Mouse (Mus musculus) intestine, embryonic 14.5 days (tissue): ENCODE results near the gene E2f2. TPM values are rescaled to one million over a fixed set of nuclear protein-coding genes. Genes with fewer than 3 reads are reported as not detected.

Experiments
- ATAC-seq: fragments of 200-750 bp; cut with Nextera tagmentation; replicated peaks from 2 replicates; pipeline ENCODE4 v1.8.0; 2017; ENCODE audit warnings: low read depth, moderate number of reproducible peaks, moderate TSS enrichment, moderate library complexity; ENCODE audit not compliant: low FRiP score, low TSS enrichment
- DNase-seq: peaks from one replicate; pipeline ENCODE4 v3.0.0-alpha.2; 2018; ENCODE audit warnings: low spot score
- H3K27ac ChIP-seq: fragments of 300-500 bp; sonication (generic); 2 replicates; pipeline ENCODE4 v1.5.1; 2014; ENCODE audit warnings: low read depth, mild to moderate bottlenecking, control low read depth
- H3K27me3 ChIP-seq: fragments of 300-500 bp; sonication (generic); replicated peaks from 2 replicates; pipeline ENCODE4 v1.6.1; 2014; ENCODE audit warnings: low read length, control low read depth; ENCODE audit not compliant: control insufficient read depth, insufficient read depth
- H3K36me3 ChIP-seq: fragments of 300-500 bp; sonication (generic); 2 replicates; pipeline ENCODE4 v1.6.1; 2014; ENCODE audit warnings: low read length, control low read depth; ENCODE audit not compliant: control insufficient read depth, insufficient read depth
- H3K4me1 ChIP-seq: fragments of 300-500 bp; sonication (generic); replicated peaks from 2 replicates; pipeline ENCODE4 v1.6.1; 2014; ENCODE audit warnings: low read length, control low read depth, mixed read lengths; ENCODE audit not compliant: control insufficient read depth, insufficient read depth
- H3K4me2 ChIP-seq: fragments of 300-500 bp; sonication (generic); 2 replicates; pipeline ENCODE4 v1.6.1; 2014; ENCODE audit warnings: low read length
- H3K4me3 ChIP-seq: fragments of 300-500 bp; sonication (generic); 2 replicates; pipeline ENCODE4 v1.5.1; 2014; ENCODE audit warnings: low read depth, low read length, control low read depth, mixed read lengths
- H3K9ac ChIP-seq: fragments of 300-500 bp; sonication (generic); 2 replicates; pipeline ENCODE4 v1.6.1; 2014; ENCODE audit warnings: mild to moderate bottlenecking, low read length
- H3K9me3 ChIP-seq: fragments of 300-500 bp; sonication (generic); 2 replicates; pipeline ENCODE4 v1.6.1; 2016; ENCODE audit warnings: low read length, control low read depth; ENCODE audit not compliant: control insufficient read depth
- WGBS: fragments of 180-500 bp; shearing (Covaris S2); extraction: QIAGEN DNeasy Blood & Tissue Kit; methylation state at CpG from one replicate; pipeline ENCODE4 v1.1.7; 2014; 5-methylcytosine and 5-hydroxymethylcytosine counted together
- polyA plus RNA-seq: library from polyadenylated mRNA; unstranded; fragments of >200 nt; fragmentation: Nextera tagmentation; extraction: Ambion mirVana; gene quantifications from 2 replicates; pipeline ENCODE4 v1.2.1, GENCODE M21; 2014

Gene E2f2
- polyA plus RNA-seq, 1 experiment from 2014 or later, result 5.0 TPM

- peak; percentile 9 for ATAC-seq
- Histone ChIP-seq H3K4me2 (peak overlapping the region; percentile 73), H3K4me3 (0 out of 2 replicates have a peak overlapping the region, but pooled peaks have one; percentile 16), H3K9me3 (no peaks in the 10 kb centered on the region), H3K9ac (peak overlapping the region; percentile 29; the same call in 1 of the 2 replicates), H3K36me3 (no peaks in the 10 kb centered on the region; the same call in 1 of the 2 replicates), H3K27me3 (no peaks in the 10 kb centered on the region), H3K27ac (peak overlapping the region; percentile 97), H3K4me1 (peaks cover 28% of the 10 kb centered on the region)
- WGBS, result 6% methylated on average over 31 of the region's 31 CpGs
- DNase-seq, result peak; percentile 79
These were observed 23.7 kb upstream of the E2f2 start for GRCm38 (mm10) chr4:136148342-136149044.

GRCm38 (mm10) chr4:136149045-136149379 lies 23.2 kb upstream of the E2f2 start:
- peaks cover 28% of the 10 kb centered on the region for H3K4me1 ChIP-seq
- no peak overlapping the region for H3K4me2 ChIP-seq
- H3K36me3 ChIP-seq, result no peaks in the 10 kb centered on the region; the same call in 1 of the 2 replicates
- no peak overlapping the region for H3K4me3 ChIP-seq
- ATAC-seq, result no peak
- H3K27me3 ChIP-seq, result no peaks in the 10 kb centered on the region
- WGBS, result 73% methylated on average over 2 of the region's 2 CpGs
- H3K27ac ChIP-seq, result peak overlapping the region; percentile 97
- DNase-seq, result no peak
- no peak overlapping the region for H3K9ac ChIP-seq
- H3K9me3 ChIP-seq, result no peaks in the 10 kb centered on the region

- Histone ChIP-seq H3K4me3 (no peak overlapping the region), H3K36me3 (no peaks in the 10 kb centered on the region; the same call in 1 of the 2 replicates), H3K4me2 (no peak overlapping the region), H3K4me1 (peaks cover 28% of the 10 kb centered on the region), H3K27ac (no peak overlapping the region), H3K27me3 (no peaks in the 10 kb centered on the region), H3K9ac (no peak overlapping the region), H3K9me3 (no peaks in the 10 kb centered on the region)
- DNase-seq (peak; percentile 65), ATAC-seq (no peak)
- WGBS, result 44% methylated on average over 3 of the region's 3 CpGs
These were observed 22.5 kb upstream of the E2f2 start for GRCm38 (mm10) chr4:136149734-136150133.

GRCm38 (mm10) chr4:136150596-136150995 lies 21.6 kb upstream of the E2f2 start:
- no peak for DNase-seq
- H3K27ac ChIP-seq, result no peak overlapping the region

GRCm38 (mm10) chr4:136152821-136153220 lies 19.4 kb upstream of the E2f2 start:
- Histone ChIP-seq H3K9ac (no peak overlapping the region), H3K4me2 (no peak overlapping the region), H3K4me3 (no peak overlapping the region), H3K4me1 (peaks cover 11% of the 10 kb centered on the region), H3K36me3 (no peaks in the 10 kb centered on the region), H3K27me3 (no peaks in the 10 kb centered on the region), H3K9me3 (no peaks in the 10 kb centered on the region), H3K27ac (no peak overlapping the region; the same call in 1 of the 2 replicates)
- 87% methylated on average over 4 of the region's 4 CpGs for WGBS
- ATAC-seq (no peak), DNase-seq (no peak)

More at GRCm38 (mm10) chr4:136150596-136150995, 21.6 kb upstream of the E2f2 start:
- Histone ChIP-seq H3K9ac (no peak overlapping the region), H3K4me1 (peaks cover 23% of the 10 kb centered on the region), H3K9me3 (no peaks in the 10 kb centered on the region), H3K27me3 (no peaks in the 10 kb centered on the region), H3K36me3 (no peaks in the 10 kb centered on the region; the same call in 1 of the 2 replicates), H3K4me3 (no peak overlapping the region), H3K4me2 (no peak overlapping the region)
- no peak for ATAC-seq
- WGBS, result 70% methylated on average over 4 of the region's 4 CpGs

- Histone ChIP-seq H3K36me3 (no peaks in the 10 kb centered on the region), H3K4me3 (no peak overlapping the region), H3K9me3 (no peaks in the 10 kb centered on the region), H3K4me2 (no peak overlapping the region), H3K9ac (no peak overlapping the region), H3K27ac (no peak overlapping the region), H3K4me1 (no peaks in the 10 kb centered on the region), H3K27me3 (no peaks in the 10 kb centered on the region)
- WGBS, result 57% methylated on average over 9 of the region's 9 CpGs
- no peak for ATAC-seq
- no peak for DNase-seq
These were observed 17.7 kb upstream of the E2f2 start for GRCm38 (mm10) chr4:136154462-136154861.

GRCm38 (mm10) chr4:136158498-136158897 lies 13.7 kb upstream of the E2f2 start:
- Histone ChIP-seq H3K36me3 (no peaks in the 10 kb centered on the region), H3K4me2 (no peak overlapping the region), H3K4me1 (0 out of 2 replicates have a peak, but pooled peaks cover 3% of the 10 kb centered on the region), H3K27me3 (no peaks in the 10 kb centered on the region), H3K27ac (no peak overlapping the region), H3K4me3 (no peak overlapping the region), H3K9ac (no peak overlapping the region), H3K9me3 (no peaks in the 10 kb centered on the region)
- DNase-seq (no peak), ATAC-seq (no peak)
- WGBS, result 76% methylated on average over 6 of the region's 6 CpGs

GRCm38 (mm10) chr4:136159802-136160397 lies 12.3 kb upstream of the E2f2 start:
- Histone ChIP-seq H3K36me3 (no peaks in the 10 kb centered on the region), H3K27ac (no peak overlapping the region), H3K9me3 (no peaks in the 10 kb centered on the region), H3K9ac (no peak overlapping the region), H3K27me3 (no peaks in the 10 kb centered on the region), H3K4me1 (0 out of 2 replicates have a peak, but pooled peaks cover 3% of the 10 kb centered on the region), H3K4me2 (no peak overlapping the region), H3K4me3 (no peak overlapping the region)
- 12% methylated on average over 5 of the region's 5 CpGs for WGBS
- peak; percentile 92 for DNase-seq
- ATAC-seq, result 0 out of 2 replicates have a peak, but pooled peaks have one; percentile 21
